Mouse (Mus musculus) layer of hippocampus, adult 11-12 months (tissue): ENCODE data around the gene Smc1b.
A peak's percentile ranks its signal among the peaks of the same experiment; 100 is the strongest.
"Not testable (repeated sequence)": the region's sequence is repeated elsewhere in the genome, so short reads cannot be mapped to it uniquely, and the experiment has no call there.

ENCODE experiments used
- DNase-seq: peaks from one replicate; pipeline ENCODE4 v3.0.0; 2022; ENCODE audit warnings: low spot score

Smc1b gene

DNA sequence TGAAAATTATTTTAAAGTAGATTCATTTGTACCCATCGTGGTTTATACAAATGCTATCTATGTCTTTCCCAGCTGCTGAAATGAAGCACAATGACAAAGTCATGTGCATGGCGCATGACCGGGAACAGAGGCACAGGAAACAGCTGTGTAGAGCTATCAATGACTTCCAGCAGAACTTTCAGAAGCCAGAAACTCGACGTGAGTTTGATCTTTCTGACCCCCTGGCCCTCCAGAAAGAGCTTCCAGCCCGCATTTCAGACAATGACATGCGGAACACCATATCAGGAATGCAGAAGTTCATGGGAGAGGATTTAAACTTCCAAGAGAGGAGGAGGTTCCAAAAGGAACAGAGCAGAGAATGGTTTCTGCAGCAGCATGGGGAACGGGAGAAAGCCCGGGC lies 3.4 kb upstream of the Smc1b start:
- DNase-seq: no peak

- no peak for DNase-seq
These were observed 393 bp upstream of the Smc1b start for GRCm38 (mm10) chr15:85132193-85132520.

DNA sequence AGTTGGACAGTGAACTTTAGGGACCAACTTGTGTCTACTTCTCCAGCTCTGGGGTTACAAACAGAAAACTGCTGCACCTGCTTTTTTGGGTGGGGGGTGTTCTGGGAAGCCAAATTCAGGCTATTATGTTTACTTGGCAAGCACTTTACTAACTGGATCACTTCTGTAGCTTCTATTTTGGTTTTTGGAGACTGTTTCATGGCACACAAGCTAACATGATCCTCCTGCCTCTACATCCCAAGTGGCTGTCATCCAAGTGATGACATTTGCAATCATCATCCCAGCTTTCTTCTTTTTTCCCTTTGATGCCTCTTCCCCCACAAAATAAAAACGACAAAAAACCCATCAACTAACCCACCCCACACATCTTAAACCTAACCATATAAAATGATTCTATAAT lies 46.1 kb downstream of the Smc1b start:
- peak; percentile 26 for DNase-seq

DNA sequence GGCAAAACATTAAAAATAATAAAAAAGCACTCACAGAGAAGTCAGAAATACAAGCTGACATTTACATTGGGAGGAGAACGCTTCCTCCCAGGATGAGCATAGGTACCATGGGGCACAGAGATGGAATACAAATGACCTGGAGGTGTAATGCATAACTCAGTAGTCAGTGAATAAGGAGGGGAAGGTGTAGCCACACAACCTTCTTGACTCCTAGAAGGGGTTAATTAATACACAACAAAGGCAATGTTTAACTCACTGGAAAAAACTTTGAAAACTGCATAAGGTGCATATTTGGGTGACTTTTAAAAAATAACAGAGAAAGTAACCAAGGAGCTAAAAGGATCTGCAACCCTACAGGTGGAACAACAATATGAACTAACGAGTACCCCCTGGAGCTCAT lies 59.1 kb downstream of the Smc1b start:
- no peak for DNase-seq

- peak; percentile 51 for DNase-seq
These were observed 61.2 kb downstream of the Smc1b start for GRCm38 (mm10) chr15:85070561-85070960.

GRCm38 (mm10) chr15:85063421-85063820 lies 68.3 kb downstream of the Smc1b start:
- no peak for DNase-seq

GRCm38 (mm10) chr15:85055186-85055585 lies 76.6 kb downstream of the Smc1b start:
- DNase-seq: no peak

DNA sequence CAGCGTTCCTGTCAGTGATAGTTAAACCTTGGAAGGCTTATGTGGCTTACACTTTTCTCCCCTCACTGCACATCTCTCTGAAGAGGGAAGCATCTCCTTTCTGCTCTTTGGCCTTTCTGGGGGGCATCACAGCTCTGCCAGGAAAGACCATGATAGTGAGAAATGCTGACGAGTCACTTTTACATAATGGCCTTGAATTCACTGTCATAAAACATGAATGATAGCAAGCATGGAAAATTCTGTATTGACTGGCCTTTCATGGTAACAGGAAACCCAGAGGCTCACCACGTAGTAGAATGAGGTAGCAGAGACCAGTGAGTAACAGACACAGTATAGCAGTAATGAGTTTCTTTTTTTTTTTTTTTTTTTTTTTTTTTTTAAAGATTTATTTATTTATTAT lies 77.7 kb downstream of the Smc1b start:
- no peak for DNase-seq

- no peak for DNase-seq
These were observed 82.0 kb downstream of the Smc1b start for GRCm38 (mm10) chr15:85049758-85050157.

DNA sequence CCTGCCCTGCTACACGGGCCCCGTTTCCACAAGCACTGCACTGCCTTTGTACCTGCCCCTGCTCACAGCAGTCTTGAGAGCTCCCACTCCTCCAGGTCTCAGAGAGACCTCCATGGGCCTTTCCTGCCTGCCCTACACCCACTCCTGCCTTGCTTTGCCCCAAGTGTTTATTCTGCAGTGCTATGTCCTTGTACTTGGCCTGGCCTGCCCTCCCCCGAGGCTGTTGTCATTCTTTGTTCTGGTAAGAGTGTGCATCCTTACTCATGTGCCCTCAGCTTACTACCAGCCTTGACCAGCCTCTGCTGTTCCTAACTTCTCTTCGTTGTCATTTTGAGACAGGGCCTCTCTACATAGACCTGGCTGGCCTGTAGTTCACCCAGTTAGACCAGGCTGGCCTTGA lies 83.9 kb downstream of the Smc1b start:
- no peak for DNase-seq

- peak; percentile 6 for DNase-seq
These were observed 85.4 kb downstream of the Smc1b start for GRCm38 (mm10) chr15:85046230-85046950.

GRCm38 (mm10) chr15:85043761-85044160 lies 88.0 kb downstream of the Smc1b start:
- DNase-seq: no peak

GRCm38 (mm10) chr15:85043116-85043515 lies 88.6 kb downstream of the Smc1b start:
- DNase-seq: no peak

- peak; percentile 79 for DNase-seq
These were observed 89.3 kb downstream of the Smc1b start for GRCm38 (mm10) chr15:85042361-85042954.

GRCm38 (mm10) chr15:85041546-85042225 lies 90.1 kb downstream of the Smc1b start:
- peak; percentile 8 for DNase-seq

- DNase-seq: no peak
These were observed 94.4 kb downstream of the Smc1b start for GRCm38 (mm10) chr15:85037343-85037690.

DNA sequence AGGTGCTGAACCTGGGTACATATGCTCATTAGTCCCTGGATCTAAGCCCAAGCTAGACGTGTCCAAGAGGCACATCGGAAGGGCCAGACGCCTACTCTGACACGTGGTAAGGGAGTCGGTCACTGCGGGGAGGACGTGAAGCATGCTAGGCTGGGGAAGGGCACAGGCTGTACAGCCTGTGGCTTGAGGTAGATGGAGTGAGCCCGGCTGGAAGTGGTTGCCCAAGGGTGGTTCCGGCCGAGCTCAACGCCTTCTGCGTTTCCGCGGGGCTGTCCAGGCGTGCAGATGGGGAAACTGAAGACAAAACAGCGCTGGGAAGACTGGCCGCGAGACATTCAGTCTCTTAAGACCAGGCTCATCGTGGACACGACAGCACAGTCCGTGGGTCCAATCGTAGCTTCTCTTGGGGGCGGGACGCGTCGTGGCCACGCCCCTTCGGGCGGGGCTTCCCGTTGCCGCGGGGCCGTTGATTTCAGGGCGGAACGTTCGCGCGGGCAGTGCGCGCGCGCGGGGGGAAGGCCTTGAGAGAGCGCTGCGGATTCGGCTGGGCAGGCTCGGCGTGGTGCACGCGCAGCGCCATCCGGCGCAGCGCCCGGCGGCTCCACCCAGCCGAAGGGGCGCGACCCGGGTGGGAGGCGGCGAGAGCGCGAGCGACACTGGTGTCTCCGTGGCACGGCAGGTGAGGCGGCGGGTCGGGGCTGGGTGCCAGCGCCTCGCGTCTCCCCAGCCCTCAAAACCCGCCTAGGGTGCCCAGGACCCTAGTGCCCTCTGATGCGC lies 95.0 kb downstream of the Smc1b start:
- peak; percentile 98 for DNase-seq

GRCm38 (mm10) chr15:85033916-85034315 lies 97.8 kb downstream of the Smc1b start:
- not testable (repeated sequence) for DNase-seq

- no peak for DNase-seq
These were observed 99.9 kb downstream of the Smc1b start for GRCm38 (mm10) chr15:85031866-85032265.

- not testable (repeated sequence) for DNase-seq
These were observed 101.1 kb downstream of the Smc1b start for GRCm38 (mm10) chr15:85030643-85031042.

DNA sequence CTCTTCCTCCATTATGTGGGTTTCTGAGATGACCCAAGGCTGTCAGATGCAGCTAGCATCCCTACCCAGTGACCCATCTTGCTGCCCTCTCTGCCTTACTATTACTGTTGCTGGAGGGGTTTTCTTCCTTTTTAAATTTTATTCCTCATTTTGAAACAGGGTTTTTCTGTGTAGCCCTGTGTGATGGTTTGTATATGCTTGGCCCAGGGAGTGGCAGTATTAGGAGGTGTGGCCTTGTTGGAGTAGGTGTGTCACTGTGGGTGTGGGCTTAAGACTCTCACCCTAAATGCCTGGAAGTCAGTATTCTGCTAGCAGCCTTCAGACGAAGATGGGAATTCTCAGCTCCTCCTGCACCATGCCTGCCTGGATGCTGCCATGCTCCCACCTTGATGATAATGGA lies 103.1 kb downstream of the Smc1b start, which contains the start of gene Fam118a:
Gene Fam118a, plus strand, starts transcription at position 301 of the 400 bp plus-strand sequence.
- DNase-seq: not testable (repeated sequence)

- DNase-seq: no peak
These were observed 104.0 kb downstream of the Smc1b start for GRCm38 (mm10) chr15:85027740-85028139.

DNA sequence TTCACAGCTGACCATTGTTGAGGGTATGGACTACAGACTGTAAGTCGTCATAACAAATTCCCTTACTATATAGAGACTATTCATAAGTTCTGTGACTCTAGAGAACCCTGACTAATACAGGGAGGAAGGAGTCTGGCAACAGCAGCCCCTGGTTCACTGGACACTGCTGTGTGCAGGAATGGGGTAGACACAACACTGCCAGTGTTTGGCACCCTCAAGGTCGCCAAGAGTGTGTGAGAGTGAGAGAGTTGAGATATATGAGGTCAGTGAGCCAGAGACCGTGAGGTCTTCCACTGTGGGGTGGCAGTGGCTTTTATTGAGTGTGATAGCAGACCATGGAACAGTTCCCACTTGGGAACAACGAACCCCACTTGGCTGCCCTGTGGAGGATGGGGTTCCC lies 105.6 kb downstream of the Smc1b start:
- no peak for DNase-seq
